Mouse (Mus musculus) ovary, adult 18-20 months (tissue): ENCODE data around the gene Olfr630.
"Not testable (repeated sequence)": the region's sequence is repeated elsewhere in the genome, so short reads cannot be mapped to it uniquely, and the experiment has no call there.

Experiments used
- DNase-seq: peaks from one replicate; pipeline ENCODE4 v3.0.0; 2022; ENCODE audit warnings: low spot score, mixed read lengths

Olfr630 gene

GRCm38 (mm10) chr7:103757233-103757632 is at the start of gene Olfr630:
Olfr630 (minus strand) TSS chr7:103757333.
- DNase-seq = no peak

- DNase-seq = no peak
Observed at GRCm38 (mm10) chr7:103806856-103807255, 49.7 kb upstream of the Olfr630 start.

GRCm38 (mm10) chr7:103792669-103793388 is 35.7 kb upstream of the Olfr630 start:
- DNase-seq = no peak

GRCm38 (mm10) chr7:103791721-103792120 is 34.6 kb upstream of the Olfr630 start, which contains the start of gene Olfr67:
Olfr67 (minus strand) TSS chr7:103791821.
- no peak for DNase-seq

GRCm38 (mm10) chr7:103779598-103779997 is 22.5 kb upstream of the Olfr630 start, which contains the start of gene Olfr68:
Olfr68 (minus strand) TSS chr7:103779698.
- DNase-seq = no peak

- DNase-seq = not testable (repeated sequence)
Observed at GRCm38 (mm10) chr7:103777652-103778051, 20.5 kb upstream of the Olfr630 start.

- no peak for DNase-seq
Observed at GRCm38 (mm10) chr7:103771494-103771893, 14.4 kb upstream of the Olfr630 start, which contains the start of gene Olfr69. Olfr69 (minus strand) TSS chr7:103771594.

GRCm38 (mm10) chr7:103767687-103768086 is 10.6 kb upstream of the Olfr630 start:
- DNase-seq = not testable (repeated sequence)

GRCm38 (mm10) chr7:103762212-103762611 is 5.1 kb upstream of the Olfr630 start:
- not testable (repeated sequence) for DNase-seq

GRCm38 (mm10) chr7:103744843-103745242 is 12.3 kb downstream of the Olfr630 start, which contains the start of gene Olfr629:
Olfr629 (minus strand) TSS chr7:103744943.
- DNase-seq = no peak

GRCm38 (mm10) chr7:103730074-103730473 is 27.1 kb downstream of the Olfr630 start, which contains the start of gene Olfr628:
Olfr628 (plus strand) TSS chr7:103730374.
- DNase-seq = no peak

GRCm38 (mm10) chr7:103716398-103716797 is 40.7 kb downstream of the Olfr630 start:
- DNase-seq = not testable (repeated sequence)

- no peak for DNase-seq
Observed at GRCm38 (mm10) chr7:103714371-103714770, 42.8 kb downstream of the Olfr630 start, which contains the start of gene Olfr243. Olfr243 (plus strand) TSS chr7:103714671.

GRCm38 (mm10) chr7:103712024-103712423 is 45.1 kb downstream of the Olfr630 start:
- DNase-seq = no peak
